Mouse (Mus musculus): ENCODE data around the gene Ch25h.
A peak's percentile ranks its signal among the peaks of the same experiment; 100 is the strongest.

Ch25h gene

GRCm38 (mm10) chr19:34474991-34475971 lies at the start of gene Ch25h:
Gene Ch25h (minus strand): TSS chr19:34475164.
- DNase-seq (ENCODE audit: low spot score in 2 of 2): no peak

GRCm38 (mm10) chr19:34524646-34525045 lies 49.7 kb upstream of the Ch25h start:
- DNase-seq (ENCODE audit: low spot score in 2 of 2): no peak

- DNase-seq (ENCODE audit: low spot score in 2 of 2): no peak
Measured at GRCm38 (mm10) chr19:34523106-34523725, 48.3 kb upstream of the Ch25h start.

- no peak for DNase-seq (ENCODE audit: low spot score in 2 of 2)
Measured at GRCm38 (mm10) chr19:34521978-34522377, 47.0 kb upstream of the Ch25h start.

- DNase-seq (ENCODE audit: low spot score in 2 of 2): no peak
Measured at GRCm38 (mm10) chr19:34521361-34521760, 46.4 kb upstream of the Ch25h start.

- no peak for DNase-seq (ENCODE audit: low spot score in 2 of 2)
Measured at GRCm38 (mm10) chr19:34520051-34520450, 45.1 kb upstream of the Ch25h start.

- DNase-seq (ENCODE audit: low spot score in 2 of 2): no peak
Measured at GRCm38 (mm10) chr19:34519646-34520045, 44.7 kb upstream of the Ch25h start.

- no peak for DNase-seq (ENCODE audit: low spot score in 2 of 2)
Measured at GRCm38 (mm10) chr19:34518786-34519185, 43.8 kb upstream of the Ch25h start.

GRCm38 (mm10) chr19:34517812-34518594 lies 43.0 kb upstream of the Ch25h start:
- DNase-seq (ENCODE audit: low spot score in 2 of 2): no peak

GRCm38 (mm10) chr19:34517197-34517596 lies 42.2 kb upstream of the Ch25h start:
- no peak for DNase-seq (ENCODE audit: low spot score in 2 of 2)

- DNase-seq (ENCODE audit: low spot score in 2 of 2): no peak
Measured at GRCm38 (mm10) chr19:34516346-34516745, 41.4 kb upstream of the Ch25h start.

GRCm38 (mm10) chr19:34515681-34516080 lies 40.7 kb upstream of the Ch25h start:
- DNase-seq (ENCODE audit: low spot score in 2 of 2): peak in 1 of 2 experiments; percentile 17

GRCm38 (mm10) chr19:34511528-34511927 lies 36.6 kb upstream of the Ch25h start:
- DNase-seq (ENCODE audit: low spot score in 2 of 2): no peak

- DNase-seq (ENCODE audit: low spot score in 2 of 2): no peak
Measured at GRCm38 (mm10) chr19:34510717-34511116, 35.8 kb upstream of the Ch25h start.

GRCm38 (mm10) chr19:34505161-34505721 lies 30.3 kb upstream of the Ch25h start:
- no peak for DNase-seq (ENCODE audit: low spot score in 2 of 2)

- DNase-seq (ENCODE audit: low spot score in 2 of 2): peak; percentile 76
Measured at GRCm38 (mm10) chr19:34500763-34501162, 25.8 kb upstream of the Ch25h start.

GRCm38 (mm10) chr19:34496353-34496752 lies 21.4 kb upstream of the Ch25h start:
- DNase-seq (ENCODE audit: low spot score in 2 of 2): no peak

- DNase-seq (ENCODE audit: low spot score in 2 of 2): no peak
Measured at GRCm38 (mm10) chr19:34493859-34494258, 18.9 kb upstream of the Ch25h start.

GRCm38 (mm10) chr19:34483547-34483946 lies 8.6 kb upstream of the Ch25h start:
- DNase-seq (ENCODE audit: low spot score in 2 of 2): peak; percentile 23 to 68

- DNase-seq (ENCODE audit: low spot score in 2 of 2): peak in 1 of 2 experiments; percentile 64
Measured at GRCm38 (mm10) chr19:34474228-34474990, 555 bp downstream of the Ch25h start.

GRCm38 (mm10) chr19:34471703-34472102 lies 3.3 kb downstream of the Ch25h start:
- no peak for DNase-seq (ENCODE audit: low spot score in 2 of 2)
